Mouse (Mus musculus): ENCODE results near the gene Apoh. TPM values are rescaled to one million over a fixed set of nuclear protein-coding genes. Genes with fewer than 3 reads are reported as not detected.

The Apoh gene
- polyA plus RNA-seq, 1 experiment from 2014 or later: 0.19 TPM

- H3K4me2 ChIP-seq (replicated peaks; ENCODE audit: low read depth, low read length): no peak overlapping the region
- H3K27me3 ChIP-seq (ENCODE audit: control insufficient read depth, insufficient read depth, low read length): no peaks in the 10 kb centered on the region; the same call in 1 of the 2 replicates
- DNase-seq (ENCODE audit: low spot score) (no peak), ATAC-seq (ENCODE audit: low FRiP score) (no peak)
- H3K36me3 ChIP-seq (ENCODE audit: control insufficient read depth, insufficient read depth, low read length): no peaks in the 10 kb centered on the region
- WGBS: 64% methylated on average over 6 of the region's 6 CpGs
- no peaks in the 10 kb centered on the region for H3K9me3 ChIP-seq (ENCODE audit: control insufficient read depth, low read length)
- no peak overlapping the region for H3K27ac ChIP-seq (ENCODE audit: low read depth, low read length)
- no peak overlapping the region for H3K4me3 ChIP-seq (ENCODE audit: low read depth, low read length)
- no peak overlapping the region for H3K9ac ChIP-seq (ENCODE audit: low read depth, low read length)
- H3K4me1 ChIP-seq (replicated peaks; ENCODE audit: control insufficient read depth, insufficient read depth, low read length): no peaks in the 10 kb centered on the region
Observed at GRCm38 (mm10) chr11:108427191-108427590, 84.0 kb downstream of the Apoh start.

DNA sequence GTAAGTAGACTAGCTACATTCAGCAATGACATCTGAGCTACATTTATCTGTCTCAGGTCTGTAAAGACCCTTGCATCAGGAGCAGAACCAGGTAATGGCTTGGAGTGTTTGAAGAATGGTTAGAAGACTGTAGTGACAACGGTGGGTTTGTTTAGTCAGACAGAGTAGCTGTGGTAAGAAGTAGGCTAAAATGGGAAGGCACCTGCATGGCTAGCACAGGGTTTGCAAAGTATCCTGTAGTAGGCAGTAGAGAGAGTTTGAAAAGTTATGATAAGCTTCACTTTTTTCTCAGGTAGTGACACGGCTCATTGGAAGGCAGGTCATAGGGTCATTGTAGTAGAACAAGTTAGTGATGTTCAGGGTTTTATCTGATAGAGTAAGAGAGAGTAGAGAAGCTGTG, 85.9 kb downstream of the Apoh start:
- Histone ChIP-seq H3K4me3 (ENCODE audit: low read depth, low read length) (no peak overlapping the region), H3K4me2 (replicated peaks; ENCODE audit: low read depth, low read length) (no peak overlapping the region), H3K9ac (ENCODE audit: low read depth, low read length) (no peak overlapping the region), H3K27ac (ENCODE audit: low read depth, low read length) (no peak overlapping the region), H3K27me3 (ENCODE audit: control insufficient read depth, insufficient read depth, low read length) (no peaks in the 10 kb centered on the region), H3K4me1 (replicated peaks; ENCODE audit: control insufficient read depth, insufficient read depth, low read length) (no peaks in the 10 kb centered on the region), H3K9me3 (ENCODE audit: control insufficient read depth, low read length) (no peaks in the 10 kb centered on the region), H3K36me3 (ENCODE audit: control insufficient read depth, insufficient read depth, low read length) (no peaks in the 10 kb centered on the region)
- ATAC-seq (ENCODE audit: low FRiP score) (no peak), DNase-seq (ENCODE audit: low spot score) (no peak)
- 89% methylated on average over 2 of the region's 2 CpGs for WGBS

GRCm38 (mm10) chr11:108443893-108444563, 100.9 kb downstream of the Apoh start:
- Histone ChIP-seq H3K4me2 (replicated peaks; ENCODE audit: low read depth, low read length) (no peak overlapping the region), H3K4me3 (ENCODE audit: low read depth, low read length) (no peak overlapping the region), H3K4me1 (replicated peaks; ENCODE audit: control insufficient read depth, insufficient read depth, low read length) (no peaks in the 10 kb centered on the region), H3K9me3 (ENCODE audit: control insufficient read depth, low read length) (no peaks in the 10 kb centered on the region), H3K36me3 (ENCODE audit: control insufficient read depth, insufficient read depth, low read length) (no peaks in the 10 kb centered on the region), H3K27me3 (ENCODE audit: control insufficient read depth, insufficient read depth, low read length) (no peaks in the 10 kb centered on the region), H3K27ac (ENCODE audit: low read depth, low read length) (no peak overlapping the region), H3K9ac (ENCODE audit: low read depth, low read length) (no peak overlapping the region)
- WGBS: 89% methylated on average over 11 of the region's 11 CpGs
- DNase-seq (ENCODE audit: low spot score): no peak
- ATAC-seq (ENCODE audit: low FRiP score): no peak

- Histone ChIP-seq H3K27me3 (ENCODE audit: control insufficient read depth, insufficient read depth, low read length) (no peaks in the 10 kb centered on the region), H3K9ac (ENCODE audit: low read depth, low read length) (no peak overlapping the region), H3K9me3 (ENCODE audit: control insufficient read depth, low read length) (no peaks in the 10 kb centered on the region), H3K36me3 (ENCODE audit: control insufficient read depth, insufficient read depth, low read length) (no peaks in the 10 kb centered on the region), H3K4me2 (replicated peaks; ENCODE audit: low read depth, low read length) (no peak overlapping the region), H3K27ac (ENCODE audit: low read depth, low read length) (no peak overlapping the region), H3K4me1 (replicated peaks; ENCODE audit: control insufficient read depth, insufficient read depth, low read length) (no peaks in the 10 kb centered on the region), H3K4me3 (ENCODE audit: low read depth, low read length) (no peak overlapping the region)
- peak; percentile 36 for DNase-seq (ENCODE audit: low spot score)
- ATAC-seq (ENCODE audit: low FRiP score): no peak
Observed at GRCm38 (mm10) chr11:108447148-108447547, 104.0 kb downstream of the Apoh start.

DNA sequence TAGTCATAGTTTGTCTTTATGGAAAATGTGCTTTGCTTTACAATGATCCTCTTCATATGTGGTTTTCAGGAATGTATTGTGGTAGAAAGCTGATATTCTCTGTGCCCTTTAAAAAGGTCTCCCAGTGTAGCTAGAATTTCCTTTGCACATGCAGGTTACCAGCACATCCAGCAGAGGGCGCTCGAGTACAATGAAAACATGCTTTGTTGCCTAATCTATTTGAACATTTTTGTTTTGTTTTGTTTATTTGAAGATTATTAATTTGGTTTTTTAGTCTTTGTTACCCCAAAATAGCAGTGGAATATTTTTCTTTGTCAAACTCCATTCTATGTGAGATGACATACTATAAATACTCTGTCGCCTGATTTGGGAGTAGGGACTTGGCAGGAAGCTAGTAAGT, 106.7 kb downstream of the Apoh start:
- Histone ChIP-seq H3K4me1 (replicated peaks; ENCODE audit: control insufficient read depth, insufficient read depth, low read length) (no peaks in the 10 kb centered on the region), H3K4me3 (ENCODE audit: low read depth, low read length) (no peak overlapping the region), H3K27ac (ENCODE audit: low read depth, low read length) (no peak overlapping the region), H3K36me3 (ENCODE audit: control insufficient read depth, insufficient read depth, low read length) (no peaks in the 10 kb centered on the region), H3K9me3 (ENCODE audit: control insufficient read depth, low read length) (no peaks in the 10 kb centered on the region), H3K9ac (ENCODE audit: low read depth, low read length) (no peak overlapping the region), H3K4me2 (replicated peaks; ENCODE audit: low read depth, low read length) (no peak overlapping the region), H3K27me3 (ENCODE audit: control insufficient read depth, insufficient read depth, low read length) (no peaks in the 10 kb centered on the region)
- DNase-seq (ENCODE audit: low spot score) (peak; percentile 85), ATAC-seq (ENCODE audit: low FRiP score) (no peak)
- 32% methylated on average over 3 of the region's 3 CpGs for WGBS

DNA sequence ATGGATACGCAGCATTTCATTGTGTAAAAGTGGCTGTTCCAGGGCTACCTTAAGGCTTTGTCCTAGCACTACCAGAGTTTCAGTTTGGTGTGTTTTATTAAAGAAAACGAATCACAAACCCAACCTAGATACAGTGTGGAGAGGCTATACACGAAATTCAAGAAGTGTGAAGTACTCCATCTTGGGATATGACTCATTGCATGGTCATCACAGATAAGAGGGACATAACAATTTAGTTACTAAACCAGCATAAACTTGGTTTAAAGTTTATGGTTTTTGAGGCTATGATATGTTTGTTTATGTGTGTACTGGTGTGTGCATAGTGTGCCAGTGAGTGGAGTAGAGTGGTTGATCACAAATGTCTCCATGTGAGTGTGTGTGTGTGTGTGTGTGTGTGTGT, 116.4 kb downstream of the Apoh start:
- no peaks in the 10 kb centered on the region for H3K9me3 ChIP-seq (ENCODE audit: control insufficient read depth, low read length)
- no peak overlapping the region for H3K4me2 ChIP-seq (replicated peaks; ENCODE audit: low read depth, low read length)
- 88% methylated on average over 3 of the region's 3 CpGs for WGBS
- ATAC-seq (ENCODE audit: low FRiP score): no peak
- no peaks in the 10 kb centered on the region for H3K27me3 ChIP-seq (ENCODE audit: control insufficient read depth, insufficient read depth, low read length)
- no peak for DNase-seq (ENCODE audit: low spot score)
- no peaks in the 10 kb centered on the region for H3K36me3 ChIP-seq (ENCODE audit: control insufficient read depth, insufficient read depth, low read length)
- H3K4me3 ChIP-seq (ENCODE audit: low read depth, low read length): no peak overlapping the region
- H3K9ac ChIP-seq (ENCODE audit: low read depth, low read length): no peak overlapping the region
- H3K27ac ChIP-seq (ENCODE audit: low read depth, low read length): no peak overlapping the region
- no peaks in the 10 kb centered on the region for H3K4me1 ChIP-seq (replicated peaks; ENCODE audit: control insufficient read depth, insufficient read depth, low read length)

Other genes starting within 250 kb of the Apoh start
- gene Prkca, start 574 bp downstream of the Apoh start, polyA plus RNA-seq (2014; fragmentation: Nextera tagmentation; extraction: Ambion mirVana): 4.1 and 6.0 TPM in 2 replicates
- 9.5 and 12.4 TPM in 2 replicates for gene Cep112, start 81.8 kb downstream of the Apoh start, polyA plus RNA-seq (2014; fragmentation: Nextera tagmentation; extraction: Ambion mirVana)

Measured in hindbrain, embryonic 11.5 days (tissue).